Mouse (Mus musculus): ENCODE data around the gene Plch2.
A peak's percentile ranks its signal among the peaks of the same experiment; 100 is the strongest.

The Plch2 gene

DNA sequence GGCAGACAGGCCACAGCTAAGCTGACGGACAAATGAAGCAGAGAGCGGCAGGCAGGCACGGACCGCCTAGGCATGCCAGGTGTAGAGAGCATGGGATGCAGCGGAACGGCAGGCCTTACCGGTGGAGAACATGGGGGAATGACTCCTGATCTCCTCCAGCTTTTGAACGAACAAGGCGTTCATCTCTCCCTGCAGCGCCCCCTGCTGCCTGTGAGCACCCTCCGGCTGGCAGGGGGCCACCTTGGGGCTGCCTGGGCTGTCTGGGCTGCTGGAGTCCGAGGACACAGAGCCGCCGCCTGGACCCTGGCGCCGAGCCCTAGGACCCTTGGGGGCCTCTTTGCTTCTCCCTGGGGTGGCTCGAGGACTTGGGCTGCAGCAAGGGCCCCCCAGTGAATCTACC lies 70.5 kb downstream of the Plch2 start:
- peak; percentile 70 for DNase-seq (ENCODE audit: low read depth)

DNA sequence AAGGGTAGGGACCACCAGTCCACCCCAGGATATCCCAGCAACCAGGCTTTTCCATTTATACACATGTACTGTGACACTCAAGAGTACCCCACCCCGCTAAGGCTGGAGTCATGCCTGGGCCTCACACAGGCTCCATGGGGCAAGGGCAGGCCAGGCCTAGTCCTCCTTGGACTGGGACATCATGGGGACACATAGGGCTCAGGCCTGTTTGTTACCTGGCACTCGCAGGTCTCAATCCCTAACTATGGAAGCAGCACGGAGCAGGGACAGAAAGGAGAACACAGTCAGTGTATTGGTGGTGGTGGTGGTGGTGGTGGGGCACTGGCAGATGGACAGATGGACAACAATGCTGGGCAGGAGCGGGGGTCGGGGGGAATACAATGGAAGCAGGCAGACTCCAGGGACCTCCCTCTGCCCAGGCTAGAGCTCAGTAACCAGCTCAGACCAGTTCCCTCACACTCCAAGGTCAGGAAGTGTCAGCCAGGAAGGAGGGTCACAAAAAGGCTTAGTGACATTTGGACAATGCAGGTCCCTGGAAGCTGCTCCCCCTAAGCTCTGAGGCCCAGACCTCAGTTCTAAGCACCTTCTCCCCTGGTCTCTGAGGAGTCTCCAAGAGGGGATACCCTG lies 71.3 kb downstream of the Plch2 start:
- no peak for DNase-seq (ENCODE audit: low read depth)

DNA sequence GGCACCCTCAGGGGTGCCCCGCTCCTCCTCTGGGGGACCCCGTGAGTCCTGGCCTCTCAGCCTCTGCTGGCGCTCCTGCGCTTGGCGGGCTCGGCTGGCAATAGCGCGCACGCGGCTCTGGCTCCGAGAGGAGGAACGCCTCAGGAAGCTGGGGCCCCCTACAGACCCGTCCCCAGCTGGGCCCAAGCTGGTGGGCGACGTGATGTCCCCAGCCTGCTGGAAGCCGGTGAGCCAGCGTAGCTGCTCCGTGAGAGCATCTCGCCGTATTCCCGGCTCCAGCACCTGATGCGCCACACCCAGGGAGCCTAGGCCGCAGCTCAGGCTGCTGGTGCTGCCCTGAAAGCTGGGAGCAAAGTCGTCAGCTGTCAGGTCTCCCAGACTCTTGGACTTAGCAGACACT lies 72.8 kb downstream of the Plch2 start:
- DNase-seq (ENCODE audit: low read depth): no peak

DNA sequence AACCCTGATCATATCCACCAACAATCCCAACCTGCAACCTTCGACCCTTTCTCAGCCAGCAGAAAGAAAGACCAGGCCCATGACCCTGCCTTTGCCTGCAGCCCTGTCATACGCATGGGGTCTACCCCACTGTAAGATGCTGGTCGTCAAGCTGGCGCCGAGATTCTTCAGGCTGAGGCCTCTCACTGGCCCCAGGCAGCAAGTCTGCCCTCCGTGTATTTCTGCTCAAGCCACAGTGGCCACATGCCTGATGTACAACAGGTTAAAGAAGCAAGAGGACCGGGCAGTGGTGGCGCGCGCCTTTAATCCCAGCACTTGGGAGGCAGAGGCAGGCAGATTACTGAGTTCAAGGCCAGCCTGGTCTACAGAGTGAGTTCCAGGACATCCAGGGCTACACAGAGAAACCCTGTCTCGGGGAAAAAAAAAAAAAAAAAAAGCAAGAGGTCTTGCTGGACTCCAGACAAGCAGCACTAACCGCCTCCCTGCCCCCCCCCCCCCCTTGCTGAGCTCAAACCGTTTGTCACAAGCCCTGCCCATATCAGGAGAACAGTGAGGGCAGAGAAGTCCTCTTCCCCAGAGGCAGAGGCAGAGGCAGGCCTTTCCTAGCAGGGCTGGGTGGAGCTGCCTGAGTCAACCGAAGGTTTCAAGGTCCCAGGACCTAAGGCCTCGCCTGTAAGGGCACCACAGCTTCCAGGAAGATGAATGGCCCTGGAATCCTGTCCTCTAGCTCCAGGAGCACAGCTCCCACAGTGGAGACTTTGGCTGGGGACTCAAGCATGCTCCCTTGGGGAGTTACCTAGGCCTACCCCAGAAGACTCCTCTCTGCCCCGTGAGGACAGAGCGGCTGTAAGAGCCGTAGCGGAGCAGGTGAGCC lies 74.1 kb downstream of the Plch2 start:
- DNase-seq (ENCODE audit: low read depth): no peak

DNA sequence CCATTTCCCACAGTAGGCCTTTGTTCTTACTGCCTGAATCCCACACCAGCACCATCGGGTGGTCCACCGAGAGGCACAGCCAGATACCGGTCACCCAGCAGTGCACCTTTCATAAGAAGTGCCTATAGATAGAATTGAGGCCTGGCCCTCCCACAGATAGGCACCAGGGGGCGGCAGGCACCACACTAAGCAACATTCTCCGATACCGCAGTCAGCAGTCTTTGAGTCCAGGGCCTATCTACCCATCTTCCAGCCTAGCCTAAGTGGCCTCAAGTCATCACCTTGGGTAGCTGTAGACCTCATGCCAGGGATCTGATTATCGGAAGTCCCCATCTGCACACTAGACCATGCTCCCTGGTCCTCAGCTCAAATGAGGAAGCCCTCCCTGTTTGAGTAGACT lies 75.1 kb downstream of the Plch2 start:
- DNase-seq (ENCODE audit: low read depth): peak; percentile 64

DNA sequence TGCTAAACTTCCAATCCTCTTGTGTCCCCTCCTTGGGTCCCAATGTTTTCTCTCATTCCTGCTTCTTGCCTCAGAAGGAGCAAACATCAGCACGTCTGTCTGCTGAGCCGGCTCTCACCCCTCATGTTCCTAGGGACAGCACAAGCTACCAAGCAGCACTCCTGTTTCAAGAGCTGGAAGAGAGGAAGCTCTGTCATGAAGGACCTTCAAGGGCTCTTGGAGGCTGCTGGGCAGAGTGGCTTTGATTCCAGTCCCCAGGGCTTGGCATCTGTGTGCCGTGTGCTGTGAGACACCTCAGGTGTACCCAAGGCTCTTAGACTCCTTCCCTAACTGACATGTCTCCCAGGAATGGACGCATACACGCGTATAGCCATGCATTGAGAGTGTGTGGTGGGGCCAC lies 75.5 kb downstream of the Plch2 start:
- no peak for DNase-seq (ENCODE audit: low read depth)

DNA sequence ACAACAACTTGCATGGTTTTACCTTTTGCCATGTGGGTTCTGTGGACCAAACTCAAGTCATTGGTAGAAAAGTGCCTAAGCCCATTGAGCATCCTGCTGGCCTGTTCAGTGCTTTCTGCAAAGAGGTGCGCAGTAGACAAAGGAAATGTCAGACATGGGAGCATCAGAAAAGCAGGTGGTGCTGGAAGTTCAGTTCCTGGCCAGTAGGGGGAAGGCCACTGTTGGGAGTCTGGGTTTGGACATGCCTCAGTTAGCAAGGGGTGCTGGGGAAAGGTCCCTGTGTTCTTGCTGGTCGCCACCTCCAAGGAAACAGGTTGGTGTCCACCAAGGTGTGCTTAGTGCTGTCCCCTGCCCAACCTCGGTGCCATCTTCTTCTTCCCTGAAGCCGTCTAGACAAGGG lies 76.5 kb downstream of the Plch2 start:
- peak; percentile 33 for DNase-seq (ENCODE audit: low read depth)

DNA sequence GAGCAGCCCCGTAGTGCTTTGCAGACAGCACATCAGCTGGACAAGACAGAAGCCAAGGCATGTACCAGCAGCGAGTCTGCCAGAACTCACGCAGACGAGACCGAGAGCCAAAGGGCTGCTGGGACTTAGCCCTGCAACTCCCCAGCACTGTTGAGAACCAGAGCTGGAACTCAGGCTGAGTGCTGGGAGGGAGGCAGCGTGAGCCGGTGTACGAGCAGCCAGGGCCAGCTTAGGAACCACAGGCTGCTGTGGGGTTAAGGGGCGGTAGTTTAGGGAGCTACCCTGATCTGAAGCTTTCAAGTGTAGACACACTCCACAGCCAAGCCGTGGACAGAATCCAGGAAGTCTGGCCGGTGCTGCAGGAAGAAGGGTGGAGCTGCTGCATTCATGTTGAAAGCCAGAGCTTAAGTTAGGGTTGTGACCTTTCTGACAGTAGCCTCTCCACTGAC lies 82.4 kb downstream of the Plch2 start:
- no peak for DNase-seq (ENCODE audit: low read depth)

DNA sequence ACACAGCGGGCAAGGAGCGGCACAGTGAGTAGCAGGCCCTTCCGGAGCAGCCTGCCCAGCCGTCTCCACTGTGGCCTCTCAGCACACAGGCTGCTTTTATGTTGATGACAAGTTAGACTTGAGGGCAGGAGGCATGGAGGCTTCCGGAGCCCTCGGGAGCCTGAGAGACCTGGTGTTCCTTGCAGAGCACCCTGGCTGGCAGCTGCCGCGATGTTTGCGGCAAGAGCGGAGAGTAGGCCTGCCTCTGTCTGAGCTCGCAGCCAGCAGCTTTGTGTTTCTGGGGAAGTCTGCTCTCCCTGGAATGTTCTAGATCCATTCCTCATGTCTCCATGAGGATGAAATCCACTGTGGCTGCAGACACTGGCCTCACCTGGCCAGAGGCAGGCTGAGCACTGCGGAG lies 84.0 kb downstream of the Plch2 start:
- DNase-seq (ENCODE audit: low read depth): no peak

DNA sequence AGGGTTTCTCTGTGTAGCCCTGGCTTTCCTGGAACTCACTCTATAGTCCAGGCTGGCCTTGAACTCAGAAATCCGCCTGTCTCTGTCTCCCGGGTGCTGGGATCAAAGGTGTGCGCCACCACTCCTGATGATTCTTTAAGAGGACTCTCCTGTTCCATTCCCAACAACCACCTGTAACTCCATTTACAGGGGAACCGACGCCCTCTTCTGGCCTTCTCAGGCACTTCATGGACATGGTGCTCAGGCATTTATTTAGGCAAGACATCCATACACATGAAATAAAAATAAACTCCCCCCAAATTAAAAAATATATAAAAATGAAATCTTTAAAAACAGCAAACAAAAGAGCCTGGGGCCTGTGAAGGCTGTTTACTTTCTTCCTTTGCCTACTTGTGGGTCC lies 89.4 kb downstream of the Plch2 start:
- DNase-seq (ENCODE audit: low read depth): peak; percentile 70

DNA sequence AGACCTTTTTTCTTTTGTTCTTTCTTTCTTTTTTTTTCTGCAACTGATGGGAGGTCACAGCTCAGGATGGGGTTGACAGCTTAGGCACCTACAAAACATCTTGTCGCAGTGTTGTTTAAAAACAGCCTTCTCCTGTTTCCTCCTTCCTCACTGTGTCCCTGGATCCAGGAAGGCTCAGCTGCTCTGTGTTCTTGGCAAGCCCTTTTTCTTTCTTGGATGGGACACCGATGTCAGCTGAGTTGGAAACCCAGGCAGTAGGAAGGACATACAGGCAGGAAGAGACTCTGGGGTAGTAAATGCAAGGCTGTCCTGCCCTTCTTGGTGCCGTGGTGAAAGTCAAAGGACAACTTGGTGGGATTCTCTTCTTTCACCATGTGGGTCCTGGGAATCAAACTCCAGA lies 90.7 kb downstream of the Plch2 start:
- no peak for DNase-seq (ENCODE audit: low read depth)

DNA sequence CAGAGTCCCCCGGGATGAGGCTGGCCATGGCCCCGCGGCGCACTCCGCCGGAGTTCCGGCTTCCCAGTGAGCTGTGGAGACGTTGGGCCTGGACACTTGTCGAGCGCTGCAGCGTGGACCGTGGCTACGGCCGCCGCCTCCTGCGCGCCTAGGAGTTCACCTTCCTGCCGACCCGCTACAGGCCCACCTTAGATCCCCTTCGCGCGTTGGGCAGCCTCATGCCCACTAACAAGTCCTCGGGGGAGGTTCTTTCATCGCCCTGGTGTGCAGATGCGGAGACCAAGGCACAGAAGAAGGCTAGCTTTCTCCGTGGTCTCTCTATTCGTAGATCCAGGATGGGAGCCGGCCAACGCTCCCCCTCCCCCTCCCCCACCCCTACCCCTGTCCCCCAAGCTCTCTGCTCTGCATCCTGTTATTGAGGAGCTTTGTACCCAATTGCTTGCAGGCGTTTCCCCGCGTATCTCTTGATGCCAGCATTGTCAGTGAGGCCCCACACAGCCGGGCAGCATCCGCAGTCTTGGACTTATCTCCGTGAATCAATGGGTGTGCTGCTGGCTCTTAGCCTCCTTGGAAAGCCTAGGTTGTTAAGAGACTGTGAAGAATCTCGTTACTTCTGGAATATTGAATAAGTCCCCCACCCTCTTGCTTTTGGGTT lies 91.9 kb downstream of the Plch2 start:
- DNase-seq (ENCODE audit: low read depth): peak; percentile 62

DNA sequence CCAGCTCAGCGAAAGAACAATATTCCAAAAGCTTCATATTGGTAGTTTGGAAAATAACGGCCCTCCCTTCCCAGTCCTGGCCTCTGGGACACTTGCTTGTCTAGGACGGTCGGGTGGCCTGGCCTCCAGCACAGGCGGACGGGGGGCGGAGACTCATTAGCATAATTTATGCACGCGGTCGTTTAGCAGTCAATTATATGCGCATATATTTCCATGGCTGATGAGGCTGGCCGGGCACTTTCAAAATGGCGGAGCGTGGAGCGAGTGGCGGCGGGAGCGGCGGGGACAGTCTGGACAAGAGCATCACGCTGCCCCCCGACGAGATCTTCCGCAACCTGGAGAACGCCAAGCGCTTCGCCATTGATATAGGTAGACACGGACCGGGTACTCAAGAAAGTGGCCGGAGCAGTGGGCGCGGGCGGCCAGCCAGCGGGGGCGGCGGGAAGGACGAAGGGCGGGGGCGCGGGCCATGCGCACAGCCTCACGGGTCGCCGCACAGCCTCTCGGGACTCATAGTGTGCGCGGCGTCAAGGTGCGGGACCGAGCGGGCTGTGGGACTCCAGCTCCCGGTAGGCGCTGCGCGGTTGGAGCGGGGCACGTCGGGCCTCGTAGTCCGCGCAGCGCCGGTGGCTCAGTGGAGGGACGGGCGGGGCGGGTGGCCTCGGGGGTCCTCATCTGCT lies 92.5 kb downstream of the Plch2 start, which contains the start of gene Pank4:
TSS of gene Pank4 (plus strand) at position 223 of the 680 bp plus-strand sequence.
- peak; percentile 92 for DNase-seq (ENCODE audit: low read depth)

DNA sequence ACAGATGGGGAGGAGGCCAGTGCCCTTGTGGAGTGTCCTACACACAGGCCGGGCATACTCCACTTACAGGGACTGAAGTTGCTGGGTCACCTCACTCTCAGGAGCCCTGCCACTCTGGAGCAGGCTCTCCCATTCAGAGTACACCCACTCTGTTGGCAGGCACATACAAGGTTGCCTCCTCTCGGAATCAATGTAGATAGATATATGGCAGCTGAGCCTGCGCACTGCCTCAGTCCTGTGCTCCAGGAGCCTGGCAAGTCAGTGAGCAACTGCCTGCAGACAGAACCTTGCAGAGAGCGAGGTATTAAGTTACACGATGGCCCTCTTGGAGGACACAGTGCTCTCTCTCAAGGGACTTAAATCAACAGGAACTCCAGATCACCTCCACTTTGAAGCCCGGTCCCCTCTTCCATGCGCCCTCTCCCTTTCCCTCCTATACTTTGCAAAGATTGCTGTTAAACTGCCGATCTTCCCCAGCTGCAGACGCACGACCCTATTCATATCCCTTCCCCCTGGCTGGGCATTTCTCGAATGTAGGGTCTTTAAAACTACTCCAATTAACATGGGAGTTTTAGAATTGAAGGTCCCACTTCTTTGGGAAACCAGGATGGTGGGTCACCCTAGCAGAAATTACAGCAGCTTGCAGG lies 93.3 kb downstream of the Plch2 start:
- no peak for DNase-seq (ENCODE audit: low read depth)

DNA sequence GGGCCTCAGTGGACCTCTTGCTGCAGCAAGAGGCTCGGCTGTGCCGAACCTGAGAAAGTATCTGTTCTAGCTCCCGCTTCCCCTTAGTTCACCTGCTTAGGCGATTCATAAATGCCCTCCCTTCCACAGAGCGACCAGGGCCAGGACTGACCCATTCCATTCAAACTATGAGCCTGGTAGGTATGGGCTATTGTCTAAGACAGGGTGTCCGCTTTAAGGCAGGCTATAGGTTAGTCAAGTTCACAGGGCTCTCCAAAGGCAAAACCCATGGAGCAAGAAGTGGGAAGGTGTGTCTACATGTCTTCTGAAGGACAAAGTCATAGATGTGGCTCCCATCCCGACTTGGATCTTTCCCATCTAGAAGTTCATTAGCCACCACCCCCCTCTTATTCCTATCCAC lies 93.9 kb downstream of the Plch2 start:
- no peak for DNase-seq (ENCODE audit: low read depth)

DNA sequence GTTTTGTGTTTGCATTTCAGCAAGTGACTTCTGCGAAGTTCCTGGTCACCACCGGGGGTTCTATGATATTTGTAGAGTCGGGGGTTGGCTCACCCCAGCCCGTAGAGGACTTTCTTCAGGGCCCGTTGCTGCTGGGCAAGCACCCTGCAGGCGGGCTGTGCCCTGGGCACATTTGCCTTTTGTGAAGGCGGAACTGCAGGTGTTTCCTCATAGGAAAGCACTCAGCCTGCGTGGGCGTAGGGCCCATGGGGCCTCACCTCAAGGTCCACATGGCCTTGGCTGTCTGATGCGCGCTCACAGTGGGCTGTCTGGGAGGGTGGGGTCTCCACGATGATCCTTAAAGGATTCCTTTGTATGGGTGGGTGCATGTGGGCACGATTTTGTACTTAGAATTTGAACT lies 94.7 kb downstream of the Plch2 start:
- peak; percentile 67 for DNase-seq (ENCODE audit: low read depth)

DNA sequence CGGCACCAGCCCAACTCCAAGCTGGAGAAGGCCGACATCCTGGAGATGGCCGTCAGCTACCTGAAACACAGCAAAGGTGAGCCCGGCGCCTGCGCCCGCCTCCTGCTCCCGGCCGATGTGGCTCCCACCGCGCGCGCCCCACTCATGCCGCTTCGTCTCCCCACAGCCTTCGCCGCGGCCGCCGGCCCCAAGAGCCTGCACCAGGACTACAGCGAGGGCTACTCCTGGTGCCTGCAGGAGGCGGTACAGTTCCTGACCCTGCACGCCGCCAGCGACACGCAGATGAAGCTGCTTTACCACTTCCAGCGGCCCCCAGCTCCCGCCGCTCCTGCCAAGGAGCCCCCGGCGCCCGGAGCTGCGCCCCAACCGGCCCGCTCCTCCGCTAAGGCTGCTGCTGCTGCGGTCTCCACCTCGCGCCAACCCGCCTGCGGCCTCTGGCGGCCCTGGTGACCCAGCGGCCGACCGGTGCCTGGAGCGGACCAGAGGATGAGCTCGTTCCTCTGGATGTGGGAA lies 95.3 kb downstream of the Plch2 start:
- peak; percentile 61 for DNase-seq (ENCODE audit: low read depth)

DNA sequence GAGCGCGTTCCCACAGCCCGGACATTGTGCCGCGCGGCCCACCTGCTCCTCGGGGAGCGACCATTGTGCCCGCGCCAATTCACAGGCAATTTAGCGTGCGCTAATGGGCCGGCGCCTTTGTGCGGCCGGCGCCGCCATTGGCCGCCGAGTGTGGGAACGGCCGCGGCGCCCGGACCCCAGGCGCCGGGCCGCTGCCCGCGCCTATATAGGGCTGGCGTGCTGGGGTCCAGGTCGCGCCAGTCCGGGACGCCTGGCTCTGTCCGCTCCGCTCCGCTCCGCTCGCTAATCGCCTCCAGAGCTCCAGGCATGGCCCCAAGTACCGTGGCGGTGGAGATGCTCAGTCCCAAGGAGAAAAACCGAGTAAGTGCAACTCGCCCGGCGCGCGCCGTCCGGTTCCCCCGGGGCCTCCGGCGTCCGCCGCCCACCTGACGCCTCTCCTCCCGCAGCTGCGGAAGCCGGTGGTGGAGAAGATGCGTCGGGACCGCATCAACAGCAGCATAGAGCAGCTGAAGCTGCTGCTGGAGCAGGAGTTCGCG lies 95.8 kb downstream of the Plch2 start, which contains the start of gene Hes5:
TSS of gene Hes5 (plus strand) at position 234 of the 536 bp plus-strand sequence.
- DNase-seq (ENCODE audit: low read depth): peak; percentile 55

DNA sequence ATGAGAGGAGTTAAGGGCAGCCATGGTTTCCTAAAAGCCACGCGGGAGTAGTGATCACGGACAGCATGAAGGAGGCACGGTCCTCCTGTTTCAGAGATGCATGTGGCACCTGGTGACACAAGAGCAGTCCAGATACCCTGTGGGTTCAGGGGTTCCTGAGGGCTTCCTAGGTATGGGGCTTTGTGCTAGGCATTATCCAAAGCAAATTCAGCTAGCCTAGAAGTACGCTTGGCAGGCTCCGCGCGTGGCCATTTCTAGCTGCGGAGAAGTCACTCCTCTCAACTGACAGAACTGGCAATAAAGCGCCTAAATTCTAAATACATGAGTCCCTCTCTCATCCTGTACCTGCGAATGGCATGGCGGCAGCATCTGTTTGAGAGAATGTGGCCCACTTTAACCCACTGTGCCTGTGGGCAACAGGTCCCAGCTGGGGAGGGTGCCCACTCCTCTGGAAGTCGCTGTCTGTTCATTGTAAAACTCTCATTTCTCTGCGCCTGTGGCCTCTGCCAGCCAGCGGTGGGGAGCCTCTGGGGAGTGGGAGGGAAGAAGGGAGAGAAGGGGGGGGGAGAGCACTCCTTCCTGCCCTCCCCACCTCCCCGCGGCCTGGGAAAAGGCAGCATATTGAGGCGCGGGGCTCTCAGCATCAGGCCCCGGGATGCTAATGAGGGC lies 96.4 kb downstream of the Plch2 start:
- DNase-seq (ENCODE audit: low read depth): no peak

DNA sequence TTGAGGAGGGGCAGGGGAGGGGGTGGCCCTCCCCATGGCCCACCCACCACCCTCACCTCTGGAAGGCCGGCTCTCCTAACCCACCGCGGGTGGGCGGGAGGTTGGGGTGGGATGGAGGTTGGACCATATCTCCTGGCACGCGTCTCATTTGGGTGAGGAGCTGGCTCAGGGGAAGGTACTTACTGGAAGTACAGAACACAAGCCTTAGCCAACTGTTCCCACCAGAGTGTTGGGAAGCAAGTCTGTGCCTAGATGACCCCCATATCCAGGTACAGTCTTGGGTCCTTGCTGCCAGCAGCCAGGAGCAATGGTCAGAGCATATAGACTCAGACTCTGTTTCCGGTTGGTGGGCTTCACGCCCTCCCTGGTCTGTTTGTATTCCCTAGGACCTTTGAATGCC lies 98.0 kb downstream of the Plch2 start:
- DNase-seq (ENCODE audit: low read depth): no peak

DNA sequence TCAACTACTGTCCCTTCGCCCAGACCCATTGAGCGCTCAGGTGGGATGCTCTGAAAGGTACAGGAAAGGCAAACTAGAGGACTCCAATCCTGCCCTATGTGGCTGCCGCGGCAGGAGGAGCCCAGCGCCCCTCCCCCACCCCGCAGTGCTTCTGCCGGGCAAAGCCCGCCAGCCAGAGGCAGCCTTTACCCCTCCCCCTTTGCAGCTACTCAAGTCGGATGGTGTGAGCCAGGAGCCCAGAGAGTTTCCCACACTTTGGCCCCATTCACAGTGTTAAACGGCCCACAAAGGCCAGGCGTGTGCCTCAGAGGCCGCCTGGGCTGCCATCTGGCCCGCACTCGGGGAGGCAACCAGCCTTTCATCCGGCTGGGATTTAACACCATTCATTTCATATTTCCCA lies 98.4 kb downstream of the Plch2 start:
- DNase-seq (ENCODE audit: low read depth): no peak
